Mouse (Mus musculus) adrenal gland, adult 8-10 months (tissue): ENCODE results near the gene Tmem170. TPM values are rescaled to one million over a fixed set of nuclear protein-coding genes. Genes with fewer than 3 reads are reported as not detected.
A peak's percentile ranks its signal among the peaks of the same experiment; 100 is the strongest.

Experiments
- DNase-seq: peaks from one replicate; pipeline ENCODE4 v3.0.0; 2022
- total RNA-seq, 4 experiments: library from RNA; stranded (reverse); gene quantifications; 2 replicates each; pipeline ENCODE4 v1.2.4; 2022

The Tmem170 gene
- total RNA-seq = 1 to 10 TPM; 6.4 to 9.1 (median 8.5) TPM

GRCm38 (mm10) chr8:111876355-111876948 lies at the start of gene Tmem170:
Gene Tmem170, minus strand, starts transcription at chr8:111876750.
- DNase-seq = peak; percentile 94

- DNase-seq = no peak
Measured at GRCm38 (mm10) chr8:111924976-111925375, 48.4 kb upstream of the Tmem170 start.

- peak; percentile 31 for DNase-seq
Measured at GRCm38 (mm10) chr8:111923383-111923804, 46.8 kb upstream of the Tmem170 start.

GRCm38 (mm10) chr8:111920971-111921370 lies 44.4 kb upstream of the Tmem170 start:
- no peak for DNase-seq

GRCm38 (mm10) chr8:111919663-111920062 lies 43.1 kb upstream of the Tmem170 start:
- DNase-seq = no peak

GRCm38 (mm10) chr8:111912860-111913432 lies 36.4 kb upstream of the Tmem170 start:
- no peak for DNase-seq

GRCm38 (mm10) chr8:111911572-111911971 lies 35.0 kb upstream of the Tmem170 start:
- no peak for DNase-seq

- DNase-seq = no peak
Measured at GRCm38 (mm10) chr8:111909621-111910450, 33.3 kb upstream of the Tmem170 start, which contains the start of gene Chst5. Gene Chst5, minus strand, starts transcription at chr8:111910447.

- no peak for DNase-seq
Measured at GRCm38 (mm10) chr8:111905500-111906121, 29.1 kb upstream of the Tmem170 start.

- no peak for DNase-seq
Measured at GRCm38 (mm10) chr8:111902080-111902479, 25.5 kb upstream of the Tmem170 start.

GRCm38 (mm10) chr8:111898586-111898985 lies 22.0 kb upstream of the Tmem170 start:
- no peak for DNase-seq

- DNase-seq = no peak
Measured at GRCm38 (mm10) chr8:111894955-111895354, 18.4 kb upstream of the Tmem170 start.

- no peak for DNase-seq
Measured at GRCm38 (mm10) chr8:111892615-111893014, 16.1 kb upstream of the Tmem170 start.

- DNase-seq = no peak
Measured at GRCm38 (mm10) chr8:111891983-111892382, 15.4 kb upstream of the Tmem170 start.

- DNase-seq = no peak
Measured at GRCm38 (mm10) chr8:111890911-111891303, 14.4 kb upstream of the Tmem170 start.

- no peak for DNase-seq
Measured at GRCm38 (mm10) chr8:111889931-111890910, 13.7 kb upstream of the Tmem170 start.

GRCm38 (mm10) chr8:111888091-111888650 lies 11.6 kb upstream of the Tmem170 start:
- no peak for DNase-seq

- no peak for DNase-seq
Measured at GRCm38 (mm10) chr8:111887479-111887878, 10.9 kb upstream of the Tmem170 start.

GRCm38 (mm10) chr8:111883615-111884014 lies 7.1 kb upstream of the Tmem170 start:
- DNase-seq = no peak

- DNase-seq = peak; percentile 9
Measured at GRCm38 (mm10) chr8:111881591-111881990, 5.0 kb upstream of the Tmem170 start.

GRCm38 (mm10) chr8:111877711-111878110 lies 1.2 kb upstream of the Tmem170 start:
- no peak for DNase-seq
